Mouse (Mus musculus): ENCODE measurements around the gene Uck2.
A peak's percentile ranks its signal among the peaks of the same experiment; 100 is the strongest.

Gene Uck2

DNA sequence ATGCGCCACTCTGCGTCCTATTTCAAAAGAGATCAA lies at the start of gene Uck2:
TSS of gene Uck2 (minus strand) at position 1 of the 36 bp plus-strand sequence.
- no peak for DNase-seq

DNA sequence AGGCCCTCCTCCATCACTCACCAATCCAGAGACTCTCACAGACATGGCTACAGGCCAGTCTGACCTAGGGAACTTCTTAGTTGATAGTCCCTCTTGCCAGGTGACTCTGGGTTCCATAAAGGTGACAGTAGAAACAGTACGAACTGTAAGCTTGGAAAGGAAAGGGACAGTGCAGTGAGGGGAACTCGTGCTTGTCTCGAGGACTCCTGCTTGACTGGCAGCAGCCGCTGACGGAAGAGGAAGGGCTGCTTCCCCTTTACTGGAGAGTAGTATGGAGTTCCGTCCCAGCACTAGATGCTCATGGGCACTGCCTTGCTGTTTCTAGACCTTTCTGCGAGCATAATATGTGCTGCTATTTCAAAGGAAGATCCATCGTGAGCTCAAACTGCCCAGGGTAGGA lies 46.0 kb upstream of the Uck2 start:
- DNase-seq, result no peak

DNA sequence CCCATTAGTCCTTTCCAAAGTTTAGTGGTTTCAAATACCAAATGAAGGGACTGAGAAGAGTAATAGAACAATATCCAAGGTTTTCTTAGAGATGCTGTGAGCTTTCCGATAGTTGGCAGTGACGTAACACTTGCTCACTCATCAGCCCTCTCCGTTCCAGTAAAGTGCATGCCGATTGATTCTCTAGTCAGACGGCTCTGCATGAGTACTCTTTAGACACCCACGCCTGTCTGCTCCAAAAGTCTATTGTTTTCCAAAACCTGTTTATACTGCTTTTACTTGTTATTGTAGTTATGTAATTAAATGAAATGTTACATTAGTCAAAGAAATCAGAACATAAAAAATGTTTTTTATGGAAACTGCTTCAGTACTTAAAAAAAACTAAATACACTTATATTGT lies 43.7 kb upstream of the Uck2 start:
- DNase-seq, result no peak

DNA sequence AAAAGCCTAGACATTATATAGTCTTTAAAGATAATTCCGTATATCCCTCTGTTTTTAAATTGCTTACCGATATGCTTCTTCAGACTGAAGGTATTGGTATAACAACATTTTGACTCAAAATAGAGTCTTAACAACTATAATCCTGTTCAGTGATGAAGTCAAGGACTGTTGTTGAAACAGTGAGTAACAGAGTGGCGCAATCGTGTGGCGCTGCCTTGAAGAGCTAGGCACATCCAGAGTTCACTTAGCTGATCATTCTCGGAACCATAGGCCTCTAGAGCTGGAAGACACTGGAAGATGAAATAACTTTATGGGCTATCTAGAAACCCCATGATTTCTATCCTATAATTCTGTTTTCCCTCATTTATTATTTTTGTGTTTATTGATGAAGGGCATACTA lies 36.6 kb upstream of the Uck2 start:
- DNase-seq, result no peak

DNA sequence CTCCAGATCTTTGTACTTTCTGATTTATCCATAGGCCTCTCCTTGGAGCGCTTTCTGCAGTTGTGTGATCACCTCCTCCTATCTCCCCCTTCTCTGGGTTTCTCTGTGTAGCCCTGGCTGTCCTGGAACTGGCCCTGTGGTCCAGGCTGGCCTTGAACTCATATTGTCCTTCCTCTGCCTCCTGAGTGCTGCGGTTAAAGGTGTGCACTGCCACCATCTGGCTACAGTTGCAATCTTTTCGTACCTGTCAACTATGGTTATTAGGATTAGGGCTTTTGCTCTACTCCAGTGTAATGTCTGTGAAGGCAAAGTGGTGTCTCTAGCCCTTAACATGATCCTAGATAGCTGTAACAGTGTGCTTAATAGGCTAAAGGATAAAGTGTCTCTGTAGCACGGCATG lies 28.1 kb upstream of the Uck2 start:
- DNase-seq, result no peak

DNA sequence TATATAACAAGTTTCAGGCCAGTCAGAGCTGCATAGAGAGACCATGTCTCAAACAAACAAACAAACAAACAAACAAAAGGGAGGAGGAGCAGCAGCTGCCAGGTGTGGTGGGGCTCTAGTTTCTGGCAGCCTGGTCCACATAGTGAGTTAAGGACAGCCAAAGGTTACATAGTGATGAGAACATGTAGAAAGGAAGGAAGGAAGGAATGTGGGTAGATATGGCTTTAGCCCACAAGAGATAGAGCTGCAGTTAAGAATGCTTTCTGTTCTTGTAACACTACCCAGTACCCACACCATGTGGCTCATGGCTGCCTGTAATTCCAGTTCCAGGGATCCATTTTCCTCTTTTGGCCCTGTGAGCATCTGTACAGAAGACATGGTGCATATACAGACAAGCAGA lies 27.2 kb upstream of the Uck2 start:
- DNase-seq, result no peak

DNA sequence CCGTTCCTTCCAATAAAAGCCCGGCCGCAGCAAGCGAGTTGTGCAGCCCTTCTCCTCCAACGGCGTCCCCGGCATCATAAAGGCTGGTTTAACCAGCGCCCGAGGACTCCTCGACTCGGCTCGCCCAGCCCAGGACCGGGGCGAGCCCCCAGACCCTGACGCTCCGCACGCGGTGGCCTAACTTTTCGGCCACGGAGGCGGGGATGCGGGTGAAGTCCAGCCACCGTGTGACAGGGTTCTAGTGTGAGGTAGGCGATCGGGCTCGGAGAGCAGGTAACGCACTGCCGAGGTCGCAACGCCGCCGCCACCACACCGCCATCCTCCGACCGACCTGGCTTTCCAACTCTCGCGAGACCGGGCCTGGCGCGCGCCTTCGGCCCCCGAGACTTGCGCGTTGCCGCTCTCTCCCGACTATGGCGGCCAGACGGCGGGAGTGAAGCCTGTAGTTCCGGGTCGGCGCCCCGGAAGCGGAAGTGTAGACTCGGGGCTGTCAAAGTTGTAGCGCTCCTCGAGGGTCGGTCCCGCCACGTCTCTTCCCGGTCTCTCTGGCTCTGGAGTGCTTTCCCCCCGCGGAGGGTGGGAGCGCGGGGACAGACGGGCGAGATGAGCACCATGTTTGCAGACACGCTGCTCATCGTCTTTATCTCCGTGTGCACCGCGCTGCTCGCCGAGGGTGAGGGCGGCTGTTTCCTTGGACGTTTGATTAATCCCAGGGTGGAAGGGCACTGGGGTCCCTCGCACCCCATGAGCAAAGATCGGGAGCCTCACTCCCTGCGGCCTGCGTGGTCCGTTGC lies 23.3 kb upstream of the Uck2 start, which contains the start of gene Tmco1:
TSS of gene Tmco1 (plus strand) at position 118 of the 794 bp plus-strand sequence.
- DNase-seq, result peak; percentile 96 to 97

DNA sequence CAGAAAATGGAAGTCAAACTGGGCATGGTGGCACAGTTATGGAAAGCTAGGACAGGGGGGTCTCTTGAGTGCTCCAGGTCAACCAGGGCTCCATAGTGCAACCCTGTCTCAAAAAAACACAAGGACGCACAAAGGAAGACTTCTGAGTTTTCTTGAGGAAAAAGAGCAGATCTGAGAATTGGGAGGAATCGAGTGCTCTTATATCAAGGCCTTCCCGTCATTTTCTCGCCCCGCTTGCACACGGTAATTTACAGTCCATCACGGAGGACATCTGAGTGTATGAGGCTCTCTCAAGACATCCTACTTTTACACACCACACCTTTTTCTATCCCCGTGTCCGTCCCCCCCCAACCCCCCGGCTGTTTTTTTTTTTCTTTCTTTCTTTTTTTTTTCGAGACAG lies 22.6 kb upstream of the Uck2 start:
- no peak for DNase-seq

DNA sequence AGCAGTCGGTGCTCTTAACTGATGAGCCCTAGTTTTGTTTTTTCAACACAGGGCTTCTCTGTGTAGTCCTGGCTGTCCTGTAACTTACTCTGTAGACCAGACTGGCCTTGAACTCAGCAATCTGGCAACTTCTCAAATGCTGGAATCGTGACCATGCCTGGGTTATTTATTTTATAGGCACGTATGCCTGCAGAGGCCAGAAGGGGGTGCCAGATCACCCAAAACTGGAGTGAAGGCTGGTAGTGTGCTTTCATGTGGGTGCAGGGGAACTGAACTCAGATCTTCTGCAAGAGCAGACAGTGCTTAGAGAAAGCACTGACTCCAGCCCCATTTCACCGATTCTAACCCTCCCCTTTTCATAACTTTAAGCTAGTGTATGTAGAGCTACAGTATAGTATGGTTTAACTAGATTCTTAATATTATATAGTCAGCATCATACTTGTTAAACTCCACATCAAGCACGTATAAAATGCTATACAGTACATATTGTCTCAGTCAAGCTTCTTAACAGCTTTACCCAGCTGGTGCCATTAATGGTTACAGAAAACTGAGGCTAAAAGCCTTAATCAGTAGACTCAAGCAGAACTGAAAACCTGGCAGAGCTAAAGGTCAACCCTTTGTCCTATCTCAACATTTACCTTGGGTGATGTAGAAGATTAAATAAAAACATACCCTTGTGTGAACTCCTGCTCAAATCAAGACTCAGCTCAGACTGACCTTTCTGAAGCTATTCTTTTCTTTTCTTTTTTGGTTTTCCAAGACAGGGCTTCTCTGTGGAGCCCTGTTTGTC lies 21.5 kb upstream of the Uck2 start:
- DNase-seq, result peak; percentile 34 to 61

DNA sequence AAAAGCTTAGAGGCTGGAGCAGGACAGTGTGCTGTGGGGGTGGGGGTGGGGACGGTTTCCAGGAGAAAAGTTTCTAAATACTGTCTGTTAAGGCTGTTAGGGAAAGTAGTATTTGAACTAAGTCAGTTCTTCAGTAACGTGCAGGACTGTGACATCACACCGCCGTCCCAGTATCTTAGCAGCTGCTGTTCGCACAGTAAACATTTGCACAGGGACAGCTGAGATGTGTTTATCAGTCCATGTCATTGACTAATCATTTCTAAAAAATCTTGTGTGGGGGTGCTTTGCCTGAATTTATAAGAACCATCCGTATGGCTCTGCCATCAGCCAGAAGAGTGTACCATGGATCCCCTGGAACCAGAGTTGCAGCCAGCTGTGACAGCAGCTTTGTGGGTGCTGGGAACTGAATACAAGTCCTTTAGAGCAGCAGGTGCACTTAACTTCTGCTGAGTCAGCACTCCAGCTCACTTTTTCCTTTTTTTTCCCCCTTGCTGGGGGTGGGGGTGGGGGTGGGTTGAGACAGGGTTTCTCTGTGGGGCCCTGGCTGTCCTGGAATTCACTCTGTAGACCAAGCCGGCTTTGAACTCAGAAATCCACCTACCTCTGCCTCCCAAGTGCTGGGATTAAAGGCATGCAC lies 20.5 kb upstream of the Uck2 start:
- no peak for DNase-seq

DNA sequence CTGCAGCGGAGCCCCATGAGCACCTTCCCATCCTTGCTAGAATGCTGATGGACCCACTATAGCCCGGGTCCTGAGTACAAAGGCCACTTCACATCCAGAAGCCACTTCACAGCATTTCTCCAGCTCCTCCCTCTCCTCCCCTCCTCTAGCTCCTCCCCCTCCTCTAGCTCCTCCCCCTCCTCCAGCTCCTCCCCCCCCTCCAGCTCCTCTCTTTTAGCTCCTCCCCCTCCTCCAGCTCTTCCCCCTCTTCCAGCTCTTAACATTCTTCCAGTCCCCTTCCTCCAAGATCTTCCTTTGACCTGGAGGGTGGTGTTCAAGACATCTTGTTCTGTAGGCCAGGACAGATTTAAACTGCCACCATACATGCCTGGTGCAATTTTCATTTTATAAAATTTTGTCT lies 15.0 kb upstream of the Uck2 start:
- DNase-seq, result no peak

DNA sequence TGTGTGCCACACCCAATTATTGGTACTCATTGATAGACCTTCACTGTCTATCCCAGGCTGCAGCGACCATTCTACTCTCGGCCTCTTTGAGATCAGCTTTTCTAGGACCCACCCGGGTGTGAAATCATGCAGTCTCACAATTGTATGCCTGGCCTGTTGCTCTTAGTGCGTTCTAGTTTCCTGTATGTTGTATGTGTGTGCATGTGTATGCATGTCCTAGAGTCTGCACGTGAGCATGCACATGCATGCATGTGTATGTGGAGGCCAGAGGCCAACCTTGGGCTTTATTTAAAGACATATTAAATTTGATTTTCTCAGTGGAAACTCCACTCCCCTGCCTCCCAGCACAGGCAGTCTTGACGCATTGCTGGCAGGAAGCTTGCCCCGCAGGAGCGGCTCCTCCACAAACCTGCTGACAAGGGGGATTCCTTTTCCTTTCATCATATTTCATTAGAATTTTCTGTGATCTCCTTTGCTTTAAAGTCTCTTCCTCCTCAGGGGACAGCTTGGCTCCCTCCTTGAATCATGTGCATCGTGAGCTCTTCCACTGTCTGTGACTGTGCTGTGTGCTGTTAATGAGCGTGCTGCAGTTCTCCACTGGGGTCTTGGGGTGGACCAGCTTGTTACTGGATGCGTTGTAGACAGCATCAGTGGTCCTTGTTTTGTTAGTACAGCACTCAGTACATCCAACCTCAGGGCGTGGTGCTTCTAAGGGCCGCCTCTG lies 10.7 kb upstream of the Uck2 start:
- no peak for DNase-seq

DNA sequence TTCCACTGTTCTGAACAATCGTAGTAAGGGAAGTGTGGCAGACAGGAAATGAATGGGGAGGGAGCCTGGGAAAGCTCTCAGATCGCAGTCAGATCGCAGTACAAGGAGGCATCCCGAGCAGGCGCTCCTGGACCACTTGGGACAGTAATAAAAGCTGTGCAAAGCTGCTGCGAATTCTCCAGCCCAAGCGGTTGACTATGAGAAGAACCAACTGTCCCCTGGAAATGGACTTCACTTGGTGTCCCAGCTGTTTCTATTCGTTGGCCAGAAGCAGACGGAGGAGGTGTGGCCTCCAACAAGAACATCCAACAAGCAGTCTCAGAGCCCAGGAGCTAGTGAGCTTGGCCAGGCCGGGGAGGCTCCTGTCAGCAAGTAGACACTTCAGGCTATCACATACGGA lies 7.3 kb upstream of the Uck2 start:
- peak in 1 of 2 experiments; percentile 25 for DNase-seq

DNA sequence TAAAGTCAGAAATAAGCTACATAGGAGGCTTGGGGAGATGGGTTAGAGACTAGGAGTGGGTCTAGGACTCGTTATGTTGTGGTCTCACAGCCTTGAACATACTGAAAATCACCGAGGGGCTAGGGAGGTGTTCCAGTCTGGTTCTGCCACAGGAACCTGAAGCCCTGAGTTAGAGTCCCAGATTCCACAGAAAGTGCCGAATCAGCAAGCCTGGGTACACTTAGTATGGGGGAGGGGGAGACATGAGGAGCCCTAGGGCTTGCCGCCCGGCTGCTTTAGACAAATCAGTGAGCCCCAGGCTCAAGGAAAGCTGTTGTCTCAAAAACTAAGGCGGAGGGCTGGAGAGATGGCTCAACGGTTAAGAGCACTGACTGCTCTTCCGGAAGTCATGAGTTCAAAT lies 6.5 kb upstream of the Uck2 start:
- no peak for DNase-seq

DNA sequence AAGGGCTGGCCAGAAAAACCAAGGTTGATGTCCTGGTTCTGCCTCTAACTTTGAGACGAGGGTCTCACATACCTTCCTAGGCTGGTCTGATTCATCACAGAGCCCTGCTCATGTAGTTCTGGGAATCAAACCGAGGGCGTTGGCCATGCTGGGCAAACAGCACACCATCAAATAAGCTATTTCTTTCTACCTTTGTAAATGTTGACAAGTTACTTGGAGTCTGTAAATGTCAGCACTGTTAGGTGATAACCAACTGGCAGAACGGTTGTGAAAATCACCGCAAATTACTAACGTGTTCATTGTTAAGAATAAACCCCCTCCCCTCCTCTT lies 5.1 kb upstream of the Uck2 start:
- no peak for DNase-seq

DNA sequence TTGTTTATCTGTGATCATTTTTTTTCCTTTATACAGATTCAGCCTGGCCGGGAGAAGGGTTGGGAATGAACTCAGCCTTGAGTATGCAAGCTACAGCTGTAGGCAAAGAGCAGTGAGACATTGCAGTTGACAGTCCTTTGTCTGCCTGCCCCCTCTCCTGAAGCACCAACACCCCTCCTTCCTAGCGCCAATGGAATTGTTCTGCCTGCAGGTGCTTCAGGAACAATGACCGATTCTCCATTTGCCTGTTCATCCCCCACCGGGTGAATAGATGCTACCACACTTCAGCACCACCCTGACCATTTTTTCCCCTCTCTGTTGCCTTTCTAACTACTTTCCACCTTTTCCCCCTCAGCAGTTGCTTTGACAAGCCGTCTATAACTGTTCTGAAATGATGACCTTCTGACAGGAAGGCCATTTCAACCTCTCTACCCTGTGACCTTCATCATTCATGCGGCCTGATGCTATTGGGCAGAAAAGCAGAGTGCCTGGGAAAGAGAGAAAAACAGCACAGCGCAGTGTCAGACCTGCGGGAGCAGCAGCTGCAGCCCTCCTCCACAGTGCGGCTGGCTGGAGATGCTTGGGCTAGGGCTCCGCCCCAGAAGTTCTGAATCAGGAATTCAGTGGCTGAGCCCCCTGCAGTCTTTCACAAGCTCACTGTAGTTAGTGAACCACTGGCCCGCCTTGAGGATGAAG lies 4.6 kb upstream of the Uck2 start:
- no peak for DNase-seq

DNA sequence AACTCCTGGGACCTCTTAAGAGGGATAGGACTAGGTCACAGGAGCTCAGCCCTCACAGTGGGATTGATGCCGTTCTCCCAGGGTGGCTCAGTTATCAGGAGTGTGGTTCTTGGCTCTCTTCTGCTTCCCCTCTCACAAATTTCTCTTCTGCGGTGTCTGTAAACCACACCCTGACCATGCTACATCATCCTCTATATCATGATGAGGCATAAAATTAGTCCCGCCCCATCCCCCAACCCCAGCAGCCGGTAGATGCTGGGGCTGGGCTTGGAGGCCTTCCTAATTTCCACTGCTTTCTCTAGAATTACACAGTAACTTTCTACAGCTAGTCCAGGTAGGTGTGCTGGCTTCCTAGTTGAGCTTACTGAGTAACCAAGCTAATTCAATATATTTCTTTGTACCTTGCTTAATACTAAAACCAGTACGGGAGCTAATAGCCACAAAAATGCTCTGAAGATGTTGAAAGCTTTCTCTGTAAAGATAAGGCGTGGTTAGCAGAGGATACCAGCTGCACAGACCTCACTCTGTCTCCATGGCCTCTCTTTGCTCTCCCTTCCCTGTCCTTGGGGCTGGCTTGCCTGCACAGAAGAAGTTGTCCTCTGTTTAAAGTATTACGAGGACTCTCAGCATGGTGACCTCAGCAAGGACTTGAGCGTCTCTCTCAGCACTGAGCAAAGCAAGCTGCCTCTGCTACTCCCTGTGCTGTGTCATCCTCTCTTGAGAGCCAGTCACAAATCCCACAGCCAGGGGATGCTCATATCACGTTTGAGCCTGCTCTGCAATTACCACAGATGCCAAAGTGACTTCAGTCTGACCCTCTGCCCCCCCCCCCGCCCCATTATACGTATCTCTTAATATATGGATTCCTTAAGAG lies 3.8 kb upstream of the Uck2 start:
- DNase-seq, result no peak

DNA sequence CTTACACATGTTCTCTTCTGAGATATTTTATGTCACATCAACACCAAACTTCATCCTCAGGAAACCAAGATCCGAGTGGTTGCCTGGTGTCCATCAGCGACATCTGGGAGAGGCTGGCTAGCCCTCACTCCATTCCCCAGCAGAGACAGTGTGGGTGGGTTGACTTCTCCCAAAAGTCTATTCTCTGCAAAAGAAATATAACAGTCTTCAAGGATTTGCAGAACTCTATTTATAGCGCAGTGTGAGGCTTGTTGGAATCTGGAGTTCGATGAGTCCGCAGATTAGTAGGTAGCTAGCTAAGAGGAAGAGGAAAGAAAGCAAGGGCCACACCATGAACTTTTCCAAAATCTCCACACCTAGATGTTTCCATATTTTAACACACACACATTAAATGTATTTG lies 2.0 kb upstream of the Uck2 start:
- DNase-seq, result no peak

DNA sequence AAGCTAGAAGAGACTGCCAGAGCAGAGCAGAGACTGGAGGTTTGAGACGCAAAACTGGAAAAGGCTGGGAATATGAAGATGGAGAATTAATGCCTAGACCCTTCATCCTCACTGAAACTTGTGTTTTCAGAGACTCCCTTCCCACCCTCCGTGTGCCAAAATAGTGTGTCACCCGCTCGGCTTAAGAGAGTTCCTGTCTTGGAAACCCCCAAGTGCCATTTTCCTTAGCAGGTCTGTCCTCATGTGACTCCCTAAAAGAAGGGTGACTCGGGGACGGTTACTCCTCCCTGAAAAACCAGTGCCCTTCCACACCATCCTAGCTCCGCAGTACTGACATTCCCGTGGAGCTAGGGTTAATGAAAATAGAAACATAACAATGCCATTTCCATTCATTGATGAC lies 236 bp upstream of the Uck2 start:
- DNase-seq, result no peak

DNA sequence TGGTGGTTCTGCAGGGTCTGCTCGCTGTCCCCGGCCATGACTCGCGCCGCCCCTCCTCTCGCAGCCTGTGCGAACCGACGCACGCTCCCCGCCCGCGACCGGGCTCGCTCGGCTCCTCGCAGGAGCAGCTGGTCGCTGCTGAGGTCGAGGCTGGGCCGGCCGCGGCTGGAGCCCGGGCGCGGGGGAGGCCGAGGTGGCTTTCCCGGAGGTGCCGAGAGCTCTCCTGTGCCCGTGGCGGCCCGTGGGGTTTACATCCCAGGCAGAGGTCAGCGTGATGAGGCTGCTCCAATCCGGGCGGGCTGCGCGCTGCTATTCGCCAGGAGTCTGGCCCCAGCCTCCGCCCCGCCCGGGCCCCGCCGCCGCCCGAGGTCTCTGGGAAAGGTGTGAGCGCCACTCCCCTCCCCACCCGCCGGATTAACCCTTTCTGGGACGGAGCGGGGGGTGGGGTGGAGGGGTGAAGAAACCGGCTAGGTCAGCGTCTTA lies 242 bp downstream of the Uck2 start:
- DNase-seq, result peak; percentile 86 to 88

DNA sequence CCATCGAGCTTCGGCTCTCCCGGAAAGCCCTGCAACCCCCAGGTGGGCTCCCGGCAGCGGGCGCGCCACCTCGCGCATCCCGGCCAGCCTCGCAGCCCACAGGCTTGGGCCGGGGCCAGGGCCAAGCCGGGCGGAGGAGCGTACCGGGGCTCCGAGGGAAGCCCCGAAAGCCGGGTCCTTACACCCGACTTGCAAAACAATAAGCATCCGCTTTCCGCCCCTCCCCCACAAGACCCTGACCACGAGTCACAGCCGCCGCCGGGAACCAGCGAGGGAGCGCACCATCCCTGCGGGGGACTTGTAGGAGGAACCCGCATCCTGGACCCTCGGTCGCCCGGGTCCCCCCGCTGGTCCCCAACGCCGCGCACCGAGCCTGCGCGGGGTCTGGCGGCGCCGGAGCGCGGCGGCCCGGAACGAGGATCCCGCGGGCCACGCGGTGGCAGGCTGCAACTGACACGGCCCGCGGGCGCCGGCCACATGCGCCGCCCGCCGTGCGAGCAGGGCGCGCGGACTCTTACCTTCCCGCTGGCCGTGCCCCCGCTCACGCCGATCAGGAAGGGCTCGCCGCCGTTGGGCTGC lies 773 bp downstream of the Uck2 start:
- DNase-seq, result peak in 1 of 2 experiments; percentile 31

Data from kidney, adult 8-10 months (tissue).